In the genomic region with DNA sequence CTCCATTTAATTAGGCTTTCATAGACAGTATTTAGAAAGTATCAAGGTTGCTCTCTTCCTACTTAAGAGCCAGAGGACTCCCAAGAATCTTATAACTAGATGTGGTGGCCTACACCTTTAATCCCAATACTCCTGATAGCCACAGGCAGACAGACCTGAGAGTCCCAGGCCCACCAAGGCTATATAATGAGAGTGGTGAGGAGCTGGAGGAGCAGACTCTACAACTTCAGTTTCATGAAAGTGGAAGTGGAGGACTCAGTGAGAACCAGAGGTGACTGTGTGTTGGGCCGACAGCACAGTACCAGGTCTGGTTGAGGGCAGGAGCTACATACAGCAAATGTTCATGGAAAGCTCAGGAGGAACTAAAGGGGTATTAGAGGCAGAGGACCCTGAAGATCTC, we compare ENCODE assay signal across 8 mouse cellular contexts. TPM values are rescaled to one million over a fixed set of nuclear protein-coding genes. Genes with fewer than 3 reads are reported as not detected.
DNase-seq lines count a peak whose midpoint lies in the region; ATAC-seq and TF ChIP-seq lines count a peak whose summit lies in the region.

No protein-coding gene starts in this region.

- peak overlapping the region; percentile 78 for H3K4me3 ChIP-seq in heart, embryonic 13.5 days
- H3K4me3 ChIP-seq in cortical plate, adult 2 months (ENCODE audit: insufficient read depth, low read length) = peak overlapping the region; percentile 82
- H3K4me3 ChIP-seq in hindbrain, embryonic 12.5 days = peak overlapping the region; percentile 82
- H3K4me3 ChIP-seq in midbrain, embryonic 13.5 days (replicated peaks) = peak overlapping the region; percentile 79

- no peak overlapping the region for H3K27ac ChIP-seq in heart, embryonic 13.5 days (replicated peaks)
- no peak overlapping the region for H3K27ac ChIP-seq in cortical plate, adult 2 months (ENCODE audit: insufficient read depth, low read length)
- no peak overlapping the region for H3K27ac ChIP-seq in hindbrain, embryonic 12.5 days
- H3K27ac ChIP-seq in midbrain, embryonic 13.5 days = no peak overlapping the region

- H3K4me1 ChIP-seq in heart, embryonic 13.5 days = peaks cover 16% of the 10 kb centered on the region
- peaks cover 3% of the 10 kb centered on the region for H3K4me1 ChIP-seq in cortical plate, adult 2 months (ENCODE audit: control insufficient read depth, insufficient read depth, low read length)
- H3K4me1 ChIP-seq in hindbrain, embryonic 12.5 days = peaks cover 12% of the 10 kb centered on the region
- peaks cover 18% of the 10 kb centered on the region for H3K4me1 ChIP-seq in midbrain, embryonic 13.5 days (replicated peaks)

- no peak for ATAC-seq in heart, embryonic 13.5 days (ENCODE audit: extremely low read depth, insufficient number of reproducible peaks, low FRiP score, low TSS enrichment)
- ATAC-seq in hindbrain, embryonic 12.5 days (ENCODE audit: low FRiP score) = peak; percentile 41; the same call in 1 of the 2 replicates
- ATAC-seq in midbrain, embryonic 13.5 days = peak; percentile 56

- H3K36me3 ChIP-seq in heart, embryonic 13.5 days = peaks cover 16% of the 10 kb centered on the region
- H3K36me3 ChIP-seq in hindbrain, embryonic 12.5 days = no peaks in the 10 kb centered on the region; the same call in 1 of the 2 replicates
- H3K36me3 ChIP-seq in midbrain, embryonic 13.5 days = peaks cover 10% of the 10 kb centered on the region

- H3K4me2 ChIP-seq in heart, embryonic 13.5 days = peak overlapping the region; percentile 94
- H3K4me2 ChIP-seq in hindbrain, embryonic 12.5 days (replicated peaks) = peak overlapping the region; percentile 43
- H3K4me2 ChIP-seq in midbrain, embryonic 13.5 days (replicated peaks) = peak overlapping the region; percentile 37

- TF ChIP-seq POLR2A in cortical plate, adult 2 months (IDR thresholded peaks at IDR 0.05; ENCODE audit: extremely low read depth, insufficient read depth, low read length) = no peak

- no peaks in the 10 kb centered on the region for H3K9me3 ChIP-seq in heart, embryonic 13.5 days
- no peaks in the 10 kb centered on the region for H3K9me3 ChIP-seq in hindbrain, embryonic 12.5 days (replicated peaks)
- H3K9me3 ChIP-seq in midbrain, embryonic 13.5 days = no peaks in the 10 kb centered on the region

- TF ChIP-seq CTCF in cortical plate, adult 2 months (IDR thresholded peaks at IDR 0.05; ENCODE audit: extremely low read depth, insufficient read depth, low read length) = no peak

- no peaks in the 10 kb centered on the region for H3K27me3 ChIP-seq in heart, embryonic 13.5 days (replicated peaks)
- no peaks in the 10 kb centered on the region for H3K27me3 ChIP-seq in hindbrain, embryonic 12.5 days
- peaks cover 5% of the 10 kb centered on the region; the same call in 1 of the 2 replicates for H3K27me3 ChIP-seq in midbrain, embryonic 13.5 days

- 93% methylated on average over 1 of the region's 1 CpGs for WGBS in heart, embryonic 13.5 days
- WGBS in hindbrain, embryonic 12.5 days = 100% methylated on average over 1 of the region's 1 CpGs
- 100% methylated on average over 1 of the region's 1 CpGs for WGBS in midbrain, embryonic 13.5 days

- H3K9ac ChIP-seq in heart, embryonic 13.5 days = no peak overlapping the region
- no peak overlapping the region for H3K9ac ChIP-seq in hindbrain, embryonic 12.5 days
- no peak overlapping the region for H3K9ac ChIP-seq in midbrain, embryonic 13.5 days (replicated peaks)

- DNase-seq in heart, adult 8-10 months (ENCODE audit: low spot score) = no peak
- no peak for DNase-seq in gastrocnemius, postnatal 10 days
- no peak for DNase-seq in gastrocnemius, postnatal 25 days
- no peak for DNase-seq in testis, postnatal 14 days (ENCODE audit: low spot score)

RNA-seq across cellular contexts. Expression of a gene that starts 0.5 kb away (rescaled TPM):
- polyA plus RNA-seq in heart, embryonic 13.5 days (2015; fragmentation: Nextera tagmentation; extraction: Ambion mirVana) = 40.5 and 41.3 TPM in 2 replicates
- total RNA-seq in heart, adult 8-10 months (2022) = 10 to 100 TPM; 15.5 to 21.7 (median 18.5) TPM
- polyA plus RNA-seq in cortical plate, adult 2 months (2012; rRNA removed) = 77.2 and 83.9 TPM in 2 replicates
- polyA plus RNA-seq in hindbrain, embryonic 12.5 days (2016; fragmentation: Nextera tagmentation; extraction: Ambion mirVana) = 97.2 and 103 TPM in 2 replicates
- 111 and 113 TPM in 2 replicates for polyA plus RNA-seq in midbrain, embryonic 13.5 days (2015; fragmentation: Nextera tagmentation; extraction: Ambion mirVana)
- total RNA-seq in gastrocnemius, postnatal 10 days (2021) = 10 to 100 TPM; 13.9 to 16.6 TPM
- 1 to 10 TPM; 6.9 to 9.9 TPM for total RNA-seq in gastrocnemius, postnatal 25 days (2021)

Comparison
In these comparisons a context has a peak if more than half of its experiments do, and no peak if none do; other contexts are left out.
1. H3K4me2 ChIP-seq: peak in every context shown above with its lines; median percentile 94 in heart, embryonic 13.5 days; 43 in hindbrain, embryonic 12.5 days; 37 in midbrain, embryonic 13.5 days.